Mouse (Mus musculus): ENCODE measurements around the gene Nlgn3. TPM values are rescaled to one million over a fixed set of nuclear protein-coding genes. Genes with fewer than 3 reads are reported as not detected.

Gene Nlgn3
- total and polyA plus RNA-seq, 2 experiments from 2014 or later = 70.1 to 171 TPM

GRCm38 (mm10) chrX:101370573-101370972 is 71.6 kb downstream of the Nlgn3 start:
- H3K4me3 ChIP-seq (ENCODE audit: low read length) = no peak overlapping the region
- H3K27me3 ChIP-seq (ENCODE audit: insufficient read depth, low read length) = no peaks in the 10 kb centered on the region
- H3K36me3 ChIP-seq (ENCODE audit: insufficient read depth, low read length) = no peaks in the 10 kb centered on the region
- ATAC-seq = no peak
- no peaks in the 10 kb centered on the region for H3K9me3 ChIP-seq (ENCODE audit: low read length)
- no peak for TF ChIP-seq CTCF (IDR thresholded peaks at IDR 0.05; ENCODE audit: low read depth)
- 72% methylated on average over 3 of the region's 3 CpGs for WGBS
- H3K9ac ChIP-seq (replicated peaks; ENCODE audit: low read length) = no peak overlapping the region
- no peaks in the 10 kb centered on the region for H3K4me1 ChIP-seq (ENCODE audit: insufficient read depth, low read length)
- H3K27ac ChIP-seq = no peak overlapping the region
- DNase-seq (ENCODE audit: low spot score) = no peak
- H3K4me2 ChIP-seq (ENCODE audit: low read depth, low read length) = no peak overlapping the region

- Histone ChIP-seq H3K9me3 (ENCODE audit: low read length) (no peaks in the 10 kb centered on the region), H3K4me3 (ENCODE audit: low read length) (no peak overlapping the region), H3K27me3 (ENCODE audit: insufficient read depth, low read length) (no peaks in the 10 kb centered on the region), H3K4me2 (ENCODE audit: low read depth, low read length) (no peak overlapping the region), H3K9ac (replicated peaks; ENCODE audit: low read length) (no peak overlapping the region), H3K36me3 (ENCODE audit: insufficient read depth, low read length) (no peaks in the 10 kb centered on the region), H3K27ac (no peak overlapping the region), H3K4me1 (ENCODE audit: insufficient read depth, low read length) (no peaks in the 10 kb centered on the region)
- no peak for ATAC-seq
- TF ChIP-seq CTCF (IDR thresholded peaks at IDR 0.05; ENCODE audit: low read depth) = no peak
- no peak for DNase-seq (ENCODE audit: low spot score)
- WGBS = 63% methylated on average over 5 of the region's 5 CpGs
Observed at GRCm38 (mm10) chrX:101372946-101373345, 74.0 kb downstream of the Nlgn3 start.

Other genes starting within 250 kb of the Nlgn3 start
- gene Tex11, start 239.5 kb upstream of the Nlgn3 start, total RNA-seq (2014; rRNA removed) = not detected in 2 replicates
- gene Tex11, start 239.5 kb upstream of the Nlgn3 start, polyA plus RNA-seq (2015; fragmentation: Nextera tagmentation; extraction: Ambion mirVana) = 0.09 TPM in 1 of 2 replicates, not detected in the other
- gene Slc7a3, start 213.1 kb upstream of the Nlgn3 start, total RNA-seq (2014; rRNA removed) = 16.6 and 24.8 TPM in 2 replicates
- gene Slc7a3, start 213.1 kb upstream of the Nlgn3 start, polyA plus RNA-seq (2015; fragmentation: Nextera tagmentation; extraction: Ambion mirVana) = 19.7 and 20.1 TPM in 2 replicates
- 38.0 and 42.6 TPM in 2 replicates for gene Snx12, start 76.6 kb upstream of the Nlgn3 start, total RNA-seq (2014; rRNA removed)
- gene Snx12, start 76.6 kb upstream of the Nlgn3 start, polyA plus RNA-seq (2015; fragmentation: Nextera tagmentation; extraction: Ambion mirVana) = 32.0 and 37.3 TPM in 2 replicates
- gene Foxo4, start 44.6 kb upstream of the Nlgn3 start, total RNA-seq (2014; rRNA removed) = 16.9 and 21.4 TPM in 2 replicates
- 0.63 and 0.93 TPM in 2 replicates for gene Foxo4, start 44.6 kb upstream of the Nlgn3 start, polyA plus RNA-seq (2015; fragmentation: Nextera tagmentation; extraction: Ambion mirVana)
- gene Gm614, start 35.2 kb upstream of the Nlgn3 start, total RNA-seq (2014; rRNA removed) = not detected in 2 replicates
- not detected in 2 replicates for gene Gm614, start 35.2 kb upstream of the Nlgn3 start, polyA plus RNA-seq (2015; fragmentation: Nextera tagmentation; extraction: Ambion mirVana)
- 1.7 and 2.7 TPM in 2 replicates for gene Il2rg, start 30.9 kb upstream of the Nlgn3 start, total RNA-seq (2014; rRNA removed)
- gene Il2rg, start 30.9 kb upstream of the Nlgn3 start, polyA plus RNA-seq (2015; fragmentation: Nextera tagmentation; extraction: Ambion mirVana) = 5.1 and 5.8 TPM in 2 replicates
- not detected in 2 replicates for gene Gm20489, start 30.1 kb upstream of the Nlgn3 start, total RNA-seq (2014; rRNA removed)
- gene Gm20489, start 30.1 kb upstream of the Nlgn3 start, polyA plus RNA-seq (2015; fragmentation: Nextera tagmentation; extraction: Ambion mirVana) = not detected in 2 replicates
- 50.0 and 64.9 TPM in 2 replicates for gene Med12, start 25.1 kb upstream of the Nlgn3 start, total RNA-seq (2014; rRNA removed)
- 19.0 TPM in 2 replicates for gene Med12, start 25.1 kb upstream of the Nlgn3 start, polyA plus RNA-seq (2015; fragmentation: Nextera tagmentation; extraction: Ambion mirVana)
- gene Gjb1, start 77.2 kb downstream of the Nlgn3 start, total RNA-seq (2014; rRNA removed) = 0.68 and 4.0 TPM in 2 replicates
- gene Gjb1, start 77.2 kb downstream of the Nlgn3 start, polyA plus RNA-seq (2015; fragmentation: Nextera tagmentation; extraction: Ambion mirVana) = 2.0 and 2.5 TPM in 2 replicates
- 169 and 208 TPM in 2 replicates for gene Zmym3, start 121.7 kb downstream of the Nlgn3 start, total RNA-seq (2014; rRNA removed)
- 91.9 and 93.3 TPM in 2 replicates for gene Zmym3, start 121.7 kb downstream of the Nlgn3 start, polyA plus RNA-seq (2015; fragmentation: Nextera tagmentation; extraction: Ambion mirVana)
- gene Nono, start 130.2 kb downstream of the Nlgn3 start, total RNA-seq (2014; rRNA removed) = 201 and 220 TPM in 2 replicates
- gene Nono, start 130.2 kb downstream of the Nlgn3 start, polyA plus RNA-seq (2015; fragmentation: Nextera tagmentation; extraction: Ambion mirVana) = 187 and 189 TPM in 2 replicates
- 1.6 and 4.9 TPM in 2 replicates for gene Itgb1bp2, start 149.9 kb downstream of the Nlgn3 start, total RNA-seq (2014; rRNA removed)
- gene Itgb1bp2, start 149.9 kb downstream of the Nlgn3 start, polyA plus RNA-seq (2015; fragmentation: Nextera tagmentation; extraction: Ambion mirVana) = 0.58 and 1.1 TPM in 2 replicates
- gene Taf1, start 233.6 kb downstream of the Nlgn3 start, total RNA-seq (2014; rRNA removed) = 20.0 and 20.7 TPM in 2 replicates
- 12.5 and 13.4 TPM in 2 replicates for gene Taf1, start 233.6 kb downstream of the Nlgn3 start, polyA plus RNA-seq (2015; fragmentation: Nextera tagmentation; extraction: Ambion mirVana)